Mouse (Mus musculus): ENCODE measurements around the gene Mat2a. TPM values are rescaled to one million over a fixed set of nuclear protein-coding genes. Genes with fewer than 3 reads are reported as not detected.

The Mat2a gene
- polyA plus RNA-seq, 1 experiment from 2014 or later = 377 TPM

DNA sequence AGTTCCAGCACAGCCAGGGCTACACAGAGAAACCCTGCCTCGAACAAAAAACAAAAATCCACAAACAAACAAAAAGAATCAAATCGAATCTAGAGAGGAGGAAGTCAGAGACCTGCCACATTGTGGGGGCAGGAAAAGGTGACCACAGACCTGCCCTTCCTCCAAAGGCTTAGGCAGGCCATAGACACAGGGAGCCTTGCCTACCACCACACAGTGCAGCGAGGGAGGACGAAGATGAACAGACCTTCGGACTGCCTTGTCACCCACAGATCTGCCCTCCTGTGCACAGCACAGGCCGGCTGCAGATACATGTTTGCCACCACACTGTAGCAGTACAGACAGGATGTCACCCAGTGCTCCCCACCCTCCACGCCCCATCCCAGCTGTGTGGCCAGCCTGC is 28.8 kb downstream of the Mat2a start:
- no peak overlapping the region for H3K4me3 ChIP-seq
- no peaks in the 10 kb centered on the region for H3K36me3 ChIP-seq
- H3K27ac ChIP-seq = no peak overlapping the region
- no peaks in the 10 kb centered on the region for H3K27me3 ChIP-seq
- no peaks in the 10 kb centered on the region for H3K9me3 ChIP-seq
- WGBS = 76% methylated on average over 7 of the region's 7 CpGs
- no peak overlapping the region for H3K4me2 ChIP-seq
- peaks cover 15% of the 10 kb centered on the region for H3K4me1 ChIP-seq
- H3K9ac ChIP-seq = peak overlapping the region; percentile 52
- ATAC-seq (ENCODE audit: insufficient number of reproducible peaks, insufficient read depth, low FRiP score, low TSS enrichment, low read depth) = no peak

- no peak for ATAC-seq (ENCODE audit: insufficient number of reproducible peaks, insufficient read depth, low FRiP score, low TSS enrichment, low read depth)
- Histone ChIP-seq H3K27ac (no peak overlapping the region), H3K36me3 (no peaks in the 10 kb centered on the region), H3K27me3 (no peaks in the 10 kb centered on the region), H3K4me1 (peaks cover 10% of the 10 kb centered on the region), H3K9me3 (no peaks in the 10 kb centered on the region), H3K4me3 (no peak overlapping the region), H3K9ac (no peak overlapping the region), H3K4me2 (no peak overlapping the region)
- 33% methylated on average over 1 of the region's 1 CpGs for WGBS
These were observed 29.4 kb downstream of the Mat2a start for GRCm38 (mm10) chr6:72410003-72410402.

- no peak overlapping the region for H3K4me2 ChIP-seq
- no peak overlapping the region for H3K9ac ChIP-seq
- ATAC-seq (ENCODE audit: insufficient number of reproducible peaks, insufficient read depth, low FRiP score, low TSS enrichment, low read depth) = no peak
- H3K36me3 ChIP-seq = no peaks in the 10 kb centered on the region
- no peaks in the 10 kb centered on the region for H3K9me3 ChIP-seq
- 14% methylated on average over 3 of the region's 3 CpGs for WGBS
- H3K27ac ChIP-seq = no peak overlapping the region
- H3K4me1 ChIP-seq = peaks cover 6% of the 10 kb centered on the region
- H3K4me3 ChIP-seq = no peak overlapping the region
- H3K27me3 ChIP-seq = no peaks in the 10 kb centered on the region
These were observed 29.8 kb downstream of the Mat2a start for GRCm38 (mm10) chr6:72409567-72409966.

GRCm38 (mm10) chr6:72407119-72407518 is 32.2 kb downstream of the Mat2a start:
- WGBS = 1% methylated on average over 5 of the region's 5 CpGs
- ATAC-seq (ENCODE audit: insufficient number of reproducible peaks, insufficient read depth, low FRiP score, low TSS enrichment, low read depth) = no peak
- Histone ChIP-seq H3K9ac (no peak overlapping the region), H3K4me2 (no peak overlapping the region), H3K27ac (no peak overlapping the region), H3K36me3 (no peaks in the 10 kb centered on the region), H3K4me1 (no peaks in the 10 kb centered on the region), H3K9me3 (no peaks in the 10 kb centered on the region), H3K27me3 (no peaks in the 10 kb centered on the region), H3K4me3 (no peak overlapping the region)

GRCm38 (mm10) chr6:72405356-72405755 is 34.0 kb downstream of the Mat2a start:
- Histone ChIP-seq H3K4me3 (no peak overlapping the region), H3K4me1 (no peaks in the 10 kb centered on the region), H3K27me3 (no peaks in the 10 kb centered on the region), H3K9ac (no peak overlapping the region), H3K9me3 (no peaks in the 10 kb centered on the region), H3K27ac (no peak overlapping the region), H3K4me2 (no peak overlapping the region), H3K36me3 (no peaks in the 10 kb centered on the region)
- WGBS = 74% methylated on average over 7 of the region's 7 CpGs
- ATAC-seq (ENCODE audit: insufficient number of reproducible peaks, insufficient read depth, low FRiP score, low TSS enrichment, low read depth) = no peak

GRCm38 (mm10) chr6:72401875-72402274 is 37.5 kb downstream of the Mat2a start:
- no peaks in the 10 kb centered on the region for H3K4me1 ChIP-seq
- no peak for ATAC-seq (ENCODE audit: insufficient number of reproducible peaks, insufficient read depth, low FRiP score, low TSS enrichment, low read depth)
- 18% methylated on average over 7 of the region's 7 CpGs for WGBS

GRCm38 (mm10) chr6:72399967-72400366 is 39.4 kb downstream of the Mat2a start:
- Histone ChIP-seq H3K36me3 (no peaks in the 10 kb centered on the region), H3K9ac (no peak overlapping the region), H3K9me3 (no peaks in the 10 kb centered on the region), H3K4me2 (no peak overlapping the region), H3K27ac (no peak overlapping the region), H3K4me3 (no peak overlapping the region), H3K27me3 (no peaks in the 10 kb centered on the region), H3K4me1 (no peaks in the 10 kb centered on the region)
- ATAC-seq (ENCODE audit: insufficient number of reproducible peaks, insufficient read depth, low FRiP score, low TSS enrichment, low read depth) = no peak
- WGBS = 56% methylated on average over 2 of the region's 2 CpGs

More at GRCm38 (mm10) chr6:72401875-72402274, 37.5 kb downstream of the Mat2a start:
- Histone ChIP-seq H3K27me3 (no peaks in the 10 kb centered on the region), H3K4me2 (no peak overlapping the region), H3K27ac (no peak overlapping the region), H3K4me3 (no peak overlapping the region), H3K36me3 (no peaks in the 10 kb centered on the region), H3K9ac (no peak overlapping the region), H3K9me3 (no peaks in the 10 kb centered on the region)

DNA sequence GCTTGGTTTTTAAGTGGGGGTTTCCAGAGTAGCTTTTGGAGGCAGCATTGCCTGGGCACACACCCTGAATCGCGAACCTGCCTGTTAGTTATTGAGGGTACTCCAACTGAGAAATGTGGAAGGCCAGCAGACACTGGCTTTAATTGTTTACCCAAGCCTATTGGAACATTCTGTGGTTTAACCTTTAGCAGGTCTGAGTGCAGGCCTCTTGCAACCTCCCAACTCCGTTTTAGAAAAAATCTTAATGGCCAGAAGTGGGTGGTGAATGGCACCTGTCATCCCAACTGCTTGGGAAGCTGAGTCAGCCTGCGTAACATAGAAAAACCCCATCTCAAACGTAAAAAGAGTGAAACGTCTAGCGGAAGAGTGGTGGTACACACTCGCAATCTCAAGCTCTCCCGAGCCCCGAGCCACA is 42.5 kb downstream of the Mat2a start:
- Histone ChIP-seq H3K4me3 (no peak overlapping the region), H3K27me3 (no peaks in the 10 kb centered on the region), H3K9me3 (no peaks in the 10 kb centered on the region), H3K4me2 (no peak overlapping the region), H3K4me1 (no peaks in the 10 kb centered on the region), H3K36me3 (no peaks in the 10 kb centered on the region), H3K27ac (no peak overlapping the region), H3K9ac (no peak overlapping the region)
- WGBS = 77% methylated on average over 10 of the region's 10 CpGs
- ATAC-seq (ENCODE audit: insufficient number of reproducible peaks, insufficient read depth, low FRiP score, low TSS enrichment, low read depth) = no peak

DNA sequence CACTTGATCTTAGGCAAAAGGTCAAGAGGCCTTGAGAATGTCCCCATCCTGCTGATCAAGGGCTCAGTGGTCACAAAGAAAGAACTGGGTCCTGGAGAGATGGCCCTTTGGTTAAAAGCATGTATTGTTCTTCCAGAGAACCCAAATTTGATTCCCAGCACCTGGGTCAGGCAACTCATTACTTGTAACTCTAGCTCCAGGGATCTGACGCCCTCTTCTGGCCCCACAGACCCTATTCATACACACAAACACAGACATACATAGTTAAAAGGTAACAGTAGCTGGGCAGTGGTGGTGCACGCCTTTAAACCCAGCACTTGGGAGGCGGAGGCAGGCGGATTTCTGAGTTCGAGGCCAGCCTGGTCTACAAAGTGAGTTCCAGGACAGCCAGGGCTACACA is 47.0 kb downstream of the Mat2a start:
- Histone ChIP-seq H3K4me3 (no peak overlapping the region), H3K9me3 (no peaks in the 10 kb centered on the region), H3K4me2 (no peak overlapping the region), H3K27ac (no peak overlapping the region), H3K4me1 (peaks cover 27% of the 10 kb centered on the region), H3K27me3 (no peaks in the 10 kb centered on the region), H3K9ac (no peak overlapping the region), H3K36me3 (0 out of 2 replicates have a peak, but pooled peaks cover 7% of the 10 kb centered on the region)
- 90% methylated on average over 5 of the region's 5 CpGs for WGBS
- ATAC-seq (ENCODE audit: insufficient number of reproducible peaks, insufficient read depth, low FRiP score, low TSS enrichment, low read depth) = no peak

DNA sequence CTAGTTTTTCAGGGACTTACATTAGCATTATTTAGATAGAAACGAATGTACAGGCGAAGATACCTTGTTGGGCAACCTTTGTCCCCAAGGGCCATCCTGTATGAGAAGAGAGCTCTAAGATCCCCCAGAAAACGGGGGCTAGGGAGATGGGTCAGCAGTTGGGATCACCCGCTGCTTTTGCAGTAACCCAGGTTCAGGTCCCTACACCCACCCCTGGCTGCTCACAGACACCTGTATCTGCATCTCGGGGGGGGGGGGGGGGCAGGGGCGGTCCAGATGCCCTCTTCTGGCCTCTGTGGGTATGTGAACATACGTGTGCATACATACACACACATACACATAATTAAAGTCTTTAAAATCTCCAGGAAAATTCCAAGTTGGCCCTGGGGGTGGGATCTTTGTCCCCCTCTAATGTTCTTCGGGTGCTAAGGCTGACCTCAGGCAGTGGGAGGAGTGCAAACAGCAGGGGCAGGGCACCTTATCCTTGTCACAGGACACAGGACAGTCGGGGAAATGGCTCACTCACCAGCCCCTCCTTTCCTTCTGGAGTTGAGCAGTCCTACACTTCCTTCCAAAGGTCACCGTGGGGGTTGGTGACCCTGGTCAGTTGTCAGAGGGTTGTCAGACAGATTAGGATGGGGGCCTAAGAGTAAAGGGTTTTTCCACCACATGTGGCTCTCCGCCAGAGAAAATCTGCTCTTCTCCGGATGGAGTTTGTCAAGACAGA is 48.4 kb downstream of the Mat2a start:
- Histone ChIP-seq H3K36me3 (peaks cover 13% of the 10 kb centered on the region), H3K9me3 (no peaks in the 10 kb centered on the region), H3K9ac (peak overlapping the region; percentile 83), H3K27me3 (no peaks in the 10 kb centered on the region), H3K4me1 (peaks cover 27% of the 10 kb centered on the region), H3K27ac (peak overlapping the region; percentile 94), H3K4me3 (peak overlapping the region; percentile 62), H3K4me2 (peak overlapping the region; percentile 77)
- ATAC-seq (ENCODE audit: insufficient number of reproducible peaks, insufficient read depth, low FRiP score, low TSS enrichment, low read depth) = 0 out of 2 replicates have a peak, but pooled peaks have one; percentile 52
- 16% methylated on average over 12 of the region's 12 CpGs for WGBS

DNA sequence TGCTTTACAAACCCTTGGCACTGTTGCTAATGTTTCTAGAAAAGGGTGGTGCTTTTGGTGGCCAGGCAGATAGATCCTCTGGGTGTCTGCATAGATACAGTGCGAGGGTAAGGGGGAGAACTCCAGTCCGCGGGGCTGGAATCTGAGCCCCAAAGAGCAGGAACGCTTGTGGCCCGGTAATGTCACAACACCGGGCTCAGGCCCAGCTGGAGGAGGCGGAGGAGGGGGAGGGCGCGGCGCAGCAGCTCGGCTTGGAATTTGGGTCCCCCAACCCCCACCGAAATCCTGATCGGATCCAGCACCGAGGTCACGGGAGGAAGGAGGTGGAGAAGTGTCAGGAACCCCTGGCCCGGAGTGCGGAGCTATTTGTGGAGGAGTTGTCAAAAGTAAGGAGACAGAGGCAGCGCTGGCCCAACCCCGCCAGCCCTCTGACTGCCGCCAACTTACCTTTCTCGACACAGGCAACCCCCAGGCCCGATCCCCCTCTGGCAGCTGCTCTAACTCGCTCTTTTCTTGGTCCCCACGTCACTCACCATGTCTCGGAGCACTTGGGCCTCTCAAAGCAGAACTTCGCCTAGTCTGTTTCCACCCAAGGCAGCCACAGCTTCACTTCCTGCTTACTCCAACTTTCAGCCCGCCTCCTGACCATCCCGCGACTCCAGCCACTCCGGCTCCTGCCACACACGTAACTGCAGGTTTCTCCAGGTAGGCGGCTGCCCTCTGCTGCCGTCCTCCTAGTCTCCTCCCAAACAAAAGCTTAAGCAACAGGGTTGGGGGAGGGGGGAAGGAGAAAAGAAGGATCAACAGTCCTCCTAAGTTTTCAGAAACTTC is 49.2 kb downstream of the Mat2a start, which contains the start of gene Vamp8:
TSS of gene Vamp8 (minus strand) at position 763 of the 831 bp plus-strand sequence.
- peak within 1 kb of the TSS; percentile 94 for H3K27ac ChIP-seq
- ATAC-seq (ENCODE audit: insufficient number of reproducible peaks, insufficient read depth, low FRiP score, low TSS enrichment, low read depth) = peak; percentile 73
- H3K9ac ChIP-seq = peak within 1 kb of the TSS; percentile 83
- H3K4me2 ChIP-seq = peak within 1 kb of the TSS; percentile 77
- under 1% methylated on average over 33 of the region's 33 CpGs for WGBS
- no peaks in the 10 kb centered on the region for H3K27me3 ChIP-seq
- H3K36me3 ChIP-seq = peaks cover 20% of the 10 kb centered on the region
- peak within 1 kb of the TSS; percentile 62 for H3K4me3 ChIP-seq
- H3K4me1 ChIP-seq = peaks cover 27% of the 10 kb centered on the region
- H3K9me3 ChIP-seq = no peaks in the 10 kb centered on the region

Data from embryonic facial prominence, embryonic 13.5 days (tissue).